Comparison of ENCODE assay signal across 23 mouse cellular contexts in the genomic region with DNA sequence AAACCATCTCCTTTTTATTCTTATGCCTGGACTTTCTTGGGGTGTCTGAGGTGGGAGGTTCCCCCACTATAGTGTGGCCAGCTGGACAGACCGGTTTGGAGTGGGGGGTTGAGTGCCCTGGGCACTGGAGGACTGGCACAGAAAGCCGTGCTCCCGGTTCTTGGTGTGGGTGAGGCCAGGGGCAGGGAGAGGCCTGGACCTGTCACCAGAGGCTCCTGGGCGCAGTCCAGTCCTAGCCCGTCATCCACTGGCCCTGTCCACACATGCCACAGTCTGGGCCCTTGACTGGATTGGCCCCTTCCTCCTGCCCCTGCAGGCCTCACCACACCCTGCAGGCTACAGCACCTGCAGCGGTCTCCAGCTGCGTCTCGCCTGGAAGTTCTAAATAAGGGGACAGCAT. TPM values are rescaled to one million over a fixed set of nuclear protein-coding genes. Genes with fewer than 3 reads are reported as not detected.
DNase-seq lines count a peak whose midpoint lies in the region; ATAC-seq and TF ChIP-seq lines count a peak whose summit lies in the region.
"Had no signal": no experiment of that assay in that cellular context is flagged by ENCODE, and none has a peak within 500 bp of the region (broad histone marks: within the 10 kb centered on the region; RNA-seq: fewer than 3 reads in every experiment).

No protein-coding gene starts in this region.

- TF ChIP-seq CTCF in MEL (IDR thresholded peaks at IDR 0.05 in 2 of 3, conservative IDR thresholded peaks at IDR 0.05 in 1 of 3; ENCODE audit: control insufficient read depth in 1 of 3, insufficient read depth in 1 of 3, low read depth in 2 of 3, low read length in 3 of 3, poor library complexity in 1 of 3, severe bottlenecking in 1 of 3), result no peak
- TF ChIP-seq CTCF in stomach, postnatal 0 days (IDR thresholded peaks at IDR 0.05; ENCODE audit: low read depth), result 0 out of 2 replicates have a peak, but pooled peaks have one; percentile 6

- H3K27ac ChIP-seq in hindbrain, embryonic 13.5 days, result no peak overlapping the region
- no peak overlapping the region for H3K27ac ChIP-seq in hindbrain, embryonic 11.5 days (ENCODE audit: low read depth, low read length)
- H3K27ac ChIP-seq in MEL (ENCODE audit: control insufficient read depth, low read depth, low read length), result no peak overlapping the region
- H3K27ac ChIP-seq in stomach, postnatal 0 days (replicated peaks), result peak overlapping the region; percentile 61
- H3K27ac ChIP-seq: forebrain, embryonic 10.5 days; gastrocnemius, adult 2 months; heart, embryonic 10.5 days; hindbrain, embryonic 12.5 days; kidney, embryonic 15.5 days; limb, embryonic 12.5 days; liver, embryonic 12.5 days; macrophage; midbrain, embryonic 10.5 days had no signal

- no peak for TF ChIP-seq EP300 in MEL (IDR thresholded peaks at IDR 0.05; ENCODE audit: low read depth in 1 of 2, low read length in 2 of 2)
- no peak for TF ChIP-seq EP300 in stomach, postnatal 0 days (optimal IDR thresholded peaks at IDR 0.05)

- peaks cover 5% of the 10 kb centered on the region; the same call in 1 of the 2 replicates for H3K79me2 ChIP-seq in MEL (ENCODE audit: control insufficient read depth, insufficient read depth, low read length, poor library complexity)

- 0 out of 2 replicates have a peak, but pooled peaks have one; percentile 11 for ATAC-seq in hindbrain, embryonic 13.5 days (ENCODE audit: low FRiP score)
- no peak for ATAC-seq in hindbrain, embryonic 11.5 days (ENCODE audit: low FRiP score)
- ATAC-seq in stomach, postnatal 0 days (ENCODE audit: low FRiP score, low TSS enrichment), result peak; percentile 48
- ATAC-seq: liver, embryonic 12.5 days had no signal

- H3K27me3 ChIP-seq in hindbrain, embryonic 13.5 days, result peaks cover 56% of the 10 kb centered on the region
- peaks cover 37% of the 10 kb centered on the region for H3K27me3 ChIP-seq in hindbrain, embryonic 11.5 days (ENCODE audit: control insufficient read depth, insufficient read depth, low read length)
- H3K27me3 ChIP-seq in MEL (ENCODE audit: control insufficient read depth in 1 of 2, insufficient read depth in 2 of 2, low read length in 2 of 2), result no peaks in the 10 kb centered on the region
- no peaks in the 10 kb centered on the region for H3K27me3 ChIP-seq in stomach, postnatal 0 days (ENCODE audit: control insufficient read depth, insufficient read depth, low read length)

- H3K4me1 ChIP-seq in hindbrain, embryonic 13.5 days (replicated peaks), result peaks cover 11% of the 10 kb centered on the region
- peaks cover 10% of the 10 kb centered on the region; the same call in 1 of the 2 replicates for H3K4me1 ChIP-seq in hindbrain, embryonic 11.5 days (replicated peaks; ENCODE audit: control insufficient read depth, insufficient read depth, low read length)
- peaks cover 2 to 9% of the 10 kb centered on the region in 2 experiments; a peak in 3 of 4 replicates for H3K4me1 ChIP-seq in MEL (ENCODE audit: control insufficient read depth in 1 of 2, insufficient read depth in 2 of 2, low read length in 2 of 2)
- H3K4me1 ChIP-seq in stomach, postnatal 0 days (replicated peaks; ENCODE audit: control insufficient read depth, insufficient read depth), result peaks cover 7% of the 10 kb centered on the region

- no peaks in the 10 kb centered on the region for H3K9me3 ChIP-seq in hindbrain, embryonic 13.5 days
- H3K9me3 ChIP-seq in hindbrain, embryonic 11.5 days (ENCODE audit: control insufficient read depth, low read length), result no peaks in the 10 kb centered on the region
- no peaks in the 10 kb centered on the region for H3K9me3 ChIP-seq in MEL (replicated peaks; ENCODE audit: insufficient read depth, low read length)
- H3K9me3 ChIP-seq in stomach, postnatal 0 days (ENCODE audit: control insufficient read depth, low read length), result no peaks in the 10 kb centered on the region
- H3K9me3 ChIP-seq: forebrain, embryonic 10.5 days; heart, embryonic 10.5 days; hindbrain, embryonic 12.5 days; kidney, embryonic 15.5 days; limb, embryonic 12.5 days; liver, embryonic 12.5 days; midbrain, embryonic 10.5 days had no signal

- WGBS in hindbrain, embryonic 13.5 days, result 90% methylated on average over 8 of the region's 8 CpGs
- 89% methylated on average over 8 of the region's 8 CpGs for WGBS in hindbrain, embryonic 11.5 days
- WGBS in stomach, postnatal 0 days, result 72% methylated on average over 8 of the region's 8 CpGs

- TF ChIP-seq POLR2A in MEL (IDR thresholded peaks at IDR 0.05; ENCODE audit: control insufficient read depth in 1 of 2, insufficient read depth in 1 of 2, low read depth in 1 of 2, low read length in 2 of 2, poor library complexity in 1 of 2), result no peak

- no peak for TF ChIP-seq RAD21 in MEL (IDR thresholded peaks at IDR 0.05; ENCODE audit: low read depth, low read length)

- no peak overlapping the region for H3K4me2 ChIP-seq in hindbrain, embryonic 13.5 days
- H3K4me2 ChIP-seq in hindbrain, embryonic 11.5 days (replicated peaks; ENCODE audit: low read depth, low read length), result no peak overlapping the region
- H3K4me2 ChIP-seq in stomach, postnatal 0 days (replicated peaks; ENCODE audit: low read depth), result no peak overlapping the region
- H3K4me2 ChIP-seq: hindbrain, embryonic 12.5 days; kidney, embryonic 15.5 days; limb, embryonic 12.5 days; liver, embryonic 12.5 days had no signal

- no peak for DNase-seq in hindbrain, embryonic 11.5 days (ENCODE audit: low spot score)
- no peak for DNase-seq in MEL (ENCODE audit: low read depth, low spot score)
- DNase-seq in lung, postnatal 14 days, result peak; percentile 65
- no peak for DNase-seq in stomach, postnatal 0 days (ENCODE audit: low spot score)
- DNase-seq in thymus, postnatal 4 days, result no peak
- DNase-seq in adrenal gland, adult (ENCODE audit: inconsistent age in 2 of 2, low spot score in 1 of 2), result no peak
- DNase-seq in thymus, postnatal 25 days, result no peak
- DNase-seq: adrenal gland, adult 2 months; cerebellum, adult 9-10 months; gastrocnemius, adult 2 months; kidney, postnatal 4 days; right cerebral cortex, postnatal 14 days; spleen, adult 18-20 months; thymus, postnatal 14 days had no signal

- no peak overlapping the region for H3K4me3 ChIP-seq in hindbrain, embryonic 13.5 days
- no peak overlapping the region for H3K4me3 ChIP-seq in hindbrain, embryonic 11.5 days (ENCODE audit: low read depth, low read length)
- no peak overlapping the region for H3K4me3 ChIP-seq in MEL (ENCODE audit: control insufficient read depth in 1 of 2, insufficient read depth in 1 of 2, low read depth in 2 of 2, low read length in 2 of 2)
- H3K4me3 ChIP-seq in stomach, postnatal 0 days (ENCODE audit: low read depth, low read length), result no peak overlapping the region
- H3K4me3 ChIP-seq: forebrain, embryonic 10.5 days; gastrocnemius, adult 2 months; heart, embryonic 10.5 days; hindbrain, embryonic 12.5 days; kidney, embryonic 15.5 days; limb, embryonic 12.5 days; liver, embryonic 12.5 days; midbrain, embryonic 10.5 days had no signal

- H3K36me3 ChIP-seq in hindbrain, embryonic 13.5 days, result peaks cover 62% of the 10 kb centered on the region
- peaks cover 20% of the 10 kb centered on the region for H3K36me3 ChIP-seq in hindbrain, embryonic 11.5 days (ENCODE audit: control insufficient read depth, insufficient read depth, low read length)
- H3K36me3 ChIP-seq in MEL (ENCODE audit: control insufficient read depth in 1 of 2, insufficient read depth in 2 of 2, low read length in 2 of 2), result peaks cover 0 to 9% of the 10 kb centered on the region in 2 experiments; a peak in 3 of 4 replicates
- H3K36me3 ChIP-seq in stomach, postnatal 0 days (ENCODE audit: control insufficient read depth, insufficient read depth, low read length), result peaks cover 19% of the 10 kb centered on the region

- no peak overlapping the region for H3K9ac ChIP-seq in hindbrain, embryonic 13.5 days
- H3K9ac ChIP-seq in hindbrain, embryonic 11.5 days (ENCODE audit: low read depth, low read length), result no peak overlapping the region
- H3K9ac ChIP-seq in MEL (ENCODE audit: control insufficient read depth, low read depth, low read length, poor library complexity, severe bottlenecking), result no peak overlapping the region
- no peak overlapping the region for H3K9ac ChIP-seq in stomach, postnatal 0 days (ENCODE audit: low read length)
- H3K9ac ChIP-seq: hindbrain, embryonic 12.5 days; kidney, embryonic 15.5 days; limb, embryonic 12.5 days; liver, embryonic 12.5 days had no signal

RNA-seq across cellular contexts. Expression of gene Gemin7, which starts 3.2 kb away (rescaled TPM):
- polyA plus RNA-seq in hindbrain, embryonic 13.5 days (2015; fragmentation: Nextera tagmentation; extraction: Ambion mirVana), result 139 and 144 TPM in 2 replicates
- 161 and 173 TPM in 2 replicates for polyA plus RNA-seq in hindbrain, embryonic 11.5 days (2014; fragmentation: Nextera tagmentation; extraction: Ambion mirVana)
- 49.6 and 58.0 TPM in 2 replicates for total RNA-seq in MEL (2012; rRNA removed)
- polyA plus RNA-seq in MEL (2012; ENCODE audit: insufficient read depth in 1 of 2, insufficient read length in 2 of 2, low read depth in 1 of 2, low replicate concordance in 2 of 2, missing spikeins in 1 of 2), result 10 to 100 TPM in 1 of 2 experiments, not detected in 1; 78.7 TPM
- polyA plus RNA-seq in stomach, postnatal 0 days (2015; fragmentation: Nextera tagmentation; extraction: Ambion mirVana), result 108 and 114 TPM in 2 replicates

RNA-seq across cellular contexts. Expression of gene Zfp296, which starts 3.5 kb away (rescaled TPM):
- polyA plus RNA-seq in hindbrain, embryonic 13.5 days (2015; fragmentation: Nextera tagmentation; extraction: Ambion mirVana), result 0.17 and 0.22 TPM in 2 replicates
- 0.22 and 0.38 TPM in 2 replicates for polyA plus RNA-seq in hindbrain, embryonic 11.5 days (2014; fragmentation: Nextera tagmentation; extraction: Ambion mirVana)
- 2.9 and 3.3 TPM in 2 replicates for total RNA-seq in MEL (2012; rRNA removed)
- 1 to 10 TPM in 1 of 2 experiments, not detected in 1; 7.8 TPM for polyA plus RNA-seq in MEL (2012; ENCODE audit: insufficient read depth in 1 of 2, insufficient read length in 2 of 2, low read depth in 1 of 2, low replicate concordance in 2 of 2, missing spikeins in 1 of 2)
- 3.7 and 5.0 TPM in 2 replicates for polyA plus RNA-seq in stomach, postnatal 0 days (2015; fragmentation: Nextera tagmentation; extraction: Ambion mirVana)

RNA-seq across cellular contexts. Expression of gene Ppp1r37, which starts 17.8 kb away (rescaled TPM):
- polyA plus RNA-seq in hindbrain, embryonic 13.5 days (2015; fragmentation: Nextera tagmentation; extraction: Ambion mirVana), result 32.1 and 32.7 TPM in 2 replicates
- polyA plus RNA-seq in hindbrain, embryonic 11.5 days (2014; fragmentation: Nextera tagmentation; extraction: Ambion mirVana), result 4.2 and 5.8 TPM in 2 replicates
- 10.0 and 13.6 TPM in 2 replicates for total RNA-seq in MEL (2012; rRNA removed)
- polyA plus RNA-seq in MEL (2012; ENCODE audit: insufficient read depth in 1 of 2, insufficient read length in 2 of 2, low read depth in 1 of 2, low replicate concordance in 2 of 2, missing spikeins in 1 of 2), result 10 to 100 TPM in 1 of 2 experiments, not detected in 1; 29.0 TPM
- polyA plus RNA-seq in stomach, postnatal 0 days (2015; fragmentation: Nextera tagmentation; extraction: Ambion mirVana), result 16.5 and 21.2 TPM in 2 replicates

RNA-seq across cellular contexts. Expression of gene Clasrp, which starts 23.7 kb away (rescaled TPM):
- polyA plus RNA-seq in hindbrain, embryonic 13.5 days (2015; fragmentation: Nextera tagmentation; extraction: Ambion mirVana), result 54.2 and 60.5 TPM in 2 replicates
- polyA plus RNA-seq in hindbrain, embryonic 11.5 days (2014; fragmentation: Nextera tagmentation; extraction: Ambion mirVana), result 49.8 and 50.5 TPM in 2 replicates
- 29.9 and 31.1 TPM in 2 replicates for total RNA-seq in MEL (2012; rRNA removed)
- 10 to 100 TPM in 1 of 2 experiments, not detected in 1; 62.2 TPM for polyA plus RNA-seq in MEL (2012; ENCODE audit: insufficient read depth in 1 of 2, insufficient read length in 2 of 2, low read depth in 1 of 2, low replicate concordance in 2 of 2, missing spikeins in 1 of 2)
- 19.0 and 21.5 TPM in 2 replicates for polyA plus RNA-seq in stomach, postnatal 0 days (2015; fragmentation: Nextera tagmentation; extraction: Ambion mirVana)

RNA-seq across cellular contexts. Expression of gene Relb, which starts 48.6 kb away (rescaled TPM):
- polyA plus RNA-seq in hindbrain, embryonic 13.5 days (2015; fragmentation: Nextera tagmentation; extraction: Ambion mirVana), result 4.9 and 5.4 TPM in 2 replicates
- polyA plus RNA-seq in hindbrain, embryonic 11.5 days (2014; fragmentation: Nextera tagmentation; extraction: Ambion mirVana), result 3.7 and 3.9 TPM in 2 replicates
- 4.6 and 6.2 TPM in 2 replicates for total RNA-seq in MEL (2012; rRNA removed)
- 1 to 10 TPM in 1 of 2 experiments, not detected in 1; 7.7 TPM for polyA plus RNA-seq in MEL (2012; ENCODE audit: insufficient read depth in 1 of 2, insufficient read length in 2 of 2, low read depth in 1 of 2, low replicate concordance in 2 of 2, missing spikeins in 1 of 2)
- 7.3 and 8.7 TPM in 2 replicates for polyA plus RNA-seq in stomach, postnatal 0 days (2015; fragmentation: Nextera tagmentation; extraction: Ambion mirVana)
